Mouse (Mus musculus) embryonic fibroblast, embryonic 13.5 days (primary cell): ENCODE measurements around the gene Ubxn11.

Source experiments
- CTCF ChIP-seq: IDR thresholded peaks from 2 replicates; pipeline ENCODE4 v1.5.1; 2011; ENCODE audit warnings: mild to moderate bottlenecking, control low read depth, low read length, moderate library complexity, borderline replicate concordance; ENCODE audit not compliant: insufficient read depth
- POLR2A ChIP-seq: IDR thresholded peaks from 2 replicates; pipeline ENCODE4 v1.6.1; 2011; ENCODE audit warnings: low read depth, mild to moderate bottlenecking, control low read depth, low read length, moderate library complexity

- no peak for TF ChIP-seq POLR2A
- no peak for TF ChIP-seq CTCF
Measured at GRCm38 (mm10) chr4:134128983-134129362, 26.6 kb downstream of the Ubxn11 start.
